Mouse (Mus musculus) liver, embryonic 16.5 days (tissue): ENCODE measurements around the gene Rtn4rl1. TPM values are rescaled to one million over a fixed set of nuclear protein-coding genes. Genes with fewer than 3 reads are reported as not detected.
A peak's percentile ranks its signal among the peaks of the same experiment; 100 is the strongest.
"Not testable (repeated sequence)": the region's sequence is repeated elsewhere in the genome, so short reads cannot be mapped to it uniquely, and the experiment has no call there.

ENCODE experiments used
- ATAC-seq: fragments of 200-750 bp; cut with Nextera tagmentation; 2 replicates; pipeline ENCODE4 v1.8.0; 2017; ENCODE audit warnings: low read depth, mild to moderate bottlenecking, moderate number of reproducible peaks, moderate library complexity
- H3K27ac ChIP-seq: fragments of 300-500 bp; sonication (generic); 2 replicates; pipeline ENCODE4 v1.5.1; 2014; ENCODE audit warnings: mild to moderate bottlenecking, low read length
- H3K27me3 ChIP-seq: fragments of 300-500 bp; sonication (generic); 2 replicates; pipeline ENCODE4 v1.6.1; 2014; ENCODE audit warnings: low read depth, low read length, mixed read lengths; ENCODE audit not compliant: control insufficient read depth, insufficient read depth
- H3K36me3 ChIP-seq: fragments of 300-500 bp; sonication (generic); 2 replicates; pipeline ENCODE4 v1.6.1; 2014; ENCODE audit warnings: mild to moderate bottlenecking; ENCODE audit not compliant: control insufficient read depth, insufficient read depth
- H3K4me1 ChIP-seq: fragments of 300-500 bp; sonication (generic); 2 replicates; pipeline ENCODE4 v1.6.1; 2014; ENCODE audit warnings: low read depth, low read length, mixed read lengths; ENCODE audit not compliant: control insufficient read depth
- H3K4me2 ChIP-seq: fragments of 300-500 bp; sonication (generic); 2 replicates; pipeline ENCODE4 v1.6.1; 2014; ENCODE audit warnings: low read depth, low read length, mixed read lengths
- H3K4me3 ChIP-seq: fragments of 300-500 bp; sonication (generic); 2 replicates; pipeline ENCODE4 v1.5.1; 2014; ENCODE audit warnings: low read depth, mild to moderate bottlenecking, low read length
- H3K9ac ChIP-seq: fragments of 300-500 bp; sonication (generic); 2 replicates; pipeline ENCODE4 v1.6.1; 2014; ENCODE audit warnings: low read depth, low read length
- H3K9me3 ChIP-seq: fragments of 300-500 bp; sonication (generic); replicated peaks from 2 replicates; pipeline ENCODE4 v1.6.1; 2016; ENCODE audit warnings: low read length; ENCODE audit not compliant: control insufficient read depth
- whole genome bisulfite sequencing: fragments of 180-500 bp; shearing (Covaris S2); extraction: QIAGEN DNeasy Blood & Tissue Kit; methylation state at CpG from one replicate; pipeline ENCODE4 v1.1.7; 2014; ENCODE audit not compliant: insufficient replicate concordance; 5-methylcytosine and 5-hydroxymethylcytosine counted together
- polyA plus RNA-seq: library from polyadenylated mRNA; unstranded; fragments of >200 nt; fragmentation: Nextera tagmentation; extraction: Ambion mirVana; gene quantifications from 2 replicates; pipeline ENCODE4 v1.2.1, GENCODE M21; 2015

The Rtn4rl1 gene
- polyA plus RNA-seq, 1 experiment from 2014 or later = 0.44 TPM

GRCm38 (mm10) chr11:75283784-75284183, 90.2 kb downstream of the Rtn4rl1 start:
- not testable (repeated sequence) for ATAC-seq, H3K9me3 ChIP-seq, H3K4me2 ChIP-seq, H3K27ac ChIP-seq, H3K9ac ChIP-seq, H3K4me3 ChIP-seq, H3K36me3 ChIP-seq
- H3K27me3 ChIP-seq = peaks cover 21% of the 10 kb centered on the region
- H3K4me1 ChIP-seq = peaks cover 26% of the 10 kb centered on the region
- WGBS = 50% methylated on average over 3 of the region's 3 CpGs

- peaks cover 14% of the 10 kb centered on the region for H3K4me1 ChIP-seq
- 41% methylated on average over 4 of the region's 4 CpGs for WGBS
- ATAC-seq = no peak
- no peak overlapping the region for H3K4me2 ChIP-seq
- H3K27ac ChIP-seq = no peak overlapping the region
- no peaks in the 10 kb centered on the region for H3K9me3 ChIP-seq
- H3K36me3 ChIP-seq = no peaks in the 10 kb centered on the region
- H3K9ac ChIP-seq = no peak overlapping the region
- peaks cover 16% of the 10 kb centered on the region for H3K27me3 ChIP-seq
- no peak overlapping the region for H3K4me3 ChIP-seq
These were observed 92.4 kb downstream of the Rtn4rl1 start for GRCm38 (mm10) chr11:75285893-75286467.

GRCm38 (mm10) chr11:75286868-75287267, 93.3 kb downstream of the Rtn4rl1 start:
- Histone ChIP-seq H3K4me2 (no peak overlapping the region), H3K36me3 (no peaks in the 10 kb centered on the region), H3K27ac (no peak overlapping the region), H3K4me1 (peaks cover 11% of the 10 kb centered on the region), H3K9me3 (no peaks in the 10 kb centered on the region), H3K27me3 (peaks cover 8% of the 10 kb centered on the region), H3K9ac (no peak overlapping the region), H3K4me3 (no peak overlapping the region)
- no peak for ATAC-seq
- 79% methylated on average over 4 of the region's 4 CpGs for WGBS

- H3K27me3 ChIP-seq = peaks cover 1% of the 10 kb centered on the region; the same call in 1 of the 2 replicates
- WGBS = 72% methylated on average over 10 of the region's 10 CpGs
- H3K9me3 ChIP-seq = no peaks in the 10 kb centered on the region
These were observed 94.4 kb downstream of the Rtn4rl1 start for GRCm38 (mm10) chr11:75287940-75288339.

GRCm38 (mm10) chr11:75288517-75288916, 94.9 kb downstream of the Rtn4rl1 start:
- no peak overlapping the region for H3K4me3 ChIP-seq
- ATAC-seq = no peak
- no peaks in the 10 kb centered on the region for H3K36me3 ChIP-seq
- no peaks in the 10 kb centered on the region for H3K4me1 ChIP-seq
- no peak overlapping the region for H3K27ac ChIP-seq
- WGBS = 65% methylated on average over 8 of the region's 8 CpGs
- no peak overlapping the region for H3K4me2 ChIP-seq
- no peaks in the 10 kb centered on the region for H3K9me3 ChIP-seq
- H3K27me3 ChIP-seq = peaks cover 2% of the 10 kb centered on the region; the same call in 1 of the 2 replicates
- no peak overlapping the region for H3K9ac ChIP-seq

More at GRCm38 (mm10) chr11:75287940-75288339, 94.4 kb downstream of the Rtn4rl1 start:
- Histone ChIP-seq H3K4me3 (no peak overlapping the region), H3K36me3 (no peaks in the 10 kb centered on the region), H3K4me1 (peaks cover under 1% of the 10 kb centered on the region; the same call in 1 of the 2 replicates), H3K9ac (no peak overlapping the region), H3K27ac (no peak overlapping the region), H3K4me2 (no peak overlapping the region)
- ATAC-seq = no peak

- Histone ChIP-seq H3K4me1 (0 out of 2 replicates have a peak, but pooled peaks cover 1% of the 10 kb centered on the region), H3K36me3 (no peaks in the 10 kb centered on the region), H3K4me3 (no peak overlapping the region), H3K27ac (no peak overlapping the region), H3K9ac (no peak overlapping the region), H3K27me3 (peaks cover 2% of the 10 kb centered on the region; the same call in 1 of the 2 replicates), H3K9me3 (no peaks in the 10 kb centered on the region), H3K4me2 (no peak overlapping the region)
- no peak for ATAC-seq
- WGBS = 55% methylated on average over 2 of the region's 2 CpGs
These were observed 95.5 kb downstream of the Rtn4rl1 start for GRCm38 (mm10) chr11:75289120-75289519.

- 16% methylated on average over 6 of the region's 6 CpGs for WGBS
- no peak overlapping the region for H3K4me2 ChIP-seq
- H3K9me3 ChIP-seq = no peaks in the 10 kb centered on the region
- H3K27me3 ChIP-seq = peaks cover 2% of the 10 kb centered on the region; the same call in 1 of the 2 replicates
- no peak overlapping the region for H3K4me3 ChIP-seq
- no peaks in the 10 kb centered on the region for H3K36me3 ChIP-seq
- 0 out of 2 replicates have a peak, but pooled peaks have one; percentile 48 for ATAC-seq
- H3K27ac ChIP-seq = no peak overlapping the region
- peaks cover 13% of the 10 kb centered on the region for H3K4me1 ChIP-seq
- H3K9ac ChIP-seq = no peak overlapping the region
These were observed 97.1 kb downstream of the Rtn4rl1 start for GRCm38 (mm10) chr11:75290566-75291271.

GRCm38 (mm10) chr11:75291389-75292215, 98.0 kb downstream of the Rtn4rl1 start:
- whole genome bisulfite sequencing = 54% methylated on average over 25 of the region's 25 CpGs
- no peak overlapping the region for H3K4me3 ChIP-seq
- H3K9ac ChIP-seq = no peak overlapping the region
- H3K27ac ChIP-seq = no peak overlapping the region
- ATAC-seq = no peak
- H3K4me1 ChIP-seq = peaks cover 21% of the 10 kb centered on the region
- H3K4me2 ChIP-seq = no peak overlapping the region
- no peaks in the 10 kb centered on the region for H3K9me3 ChIP-seq
- peaks cover 2% of the 10 kb centered on the region; the same call in 1 of the 2 replicates for H3K27me3 ChIP-seq
- no peaks in the 10 kb centered on the region for H3K36me3 ChIP-seq
